ENCODE assay signal across 24 mouse cellular contexts in genomic region chr1:59945969-59946368, GRCm38 (mm10).
"Had no signal": no experiment of that assay in that cellular context is flagged by ENCODE, and none has a peak within 500 bp of the region (broad histone marks: within the 10 kb centered on the region; RNA-seq: fewer than 3 reads in every experiment).

No protein-coding gene starts in this region.

- H3K4me3 ChIP-seq: heart, adult 2 months; heart, embryonic 13.5 days; heart, embryonic 15.5 days; intestine, embryonic 15.5 days; limb, embryonic 13.5 days; limb, embryonic 15.5 days; liver, embryonic 12.5 days had no signal

- H3K27ac ChIP-seq: heart, adult 2 months; heart, embryonic 13.5 days; heart, embryonic 15.5 days; hindbrain, embryonic 14.5 days; intestine, embryonic 15.5 days; limb, embryonic 13.5 days; limb, embryonic 15.5 days; liver, embryonic 12.5 days; liver, embryonic 14.5 days had no signal

- ATAC-seq: hindbrain, embryonic 16.5 days; inflammation-experienced regulatory T-cells, adult 6 months; intestine, embryonic 15.5 days; intestine, postnatal 0 days; liver, embryonic 12.5 days had no signal

- DNase-seq: gastrocnemius, postnatal 14 days; gastrocnemius, postnatal 36 days; heart, adult 2 months; heart, postnatal 14 days; heart, postnatal 36 days; kidney, adult 18-20 months; kidney, adult 8-10 months; kidney, postnatal 10 days; kidney, postnatal 36 days; layer of hippocampus, adult 9-11 months; layer of hippocampus, postnatal 36 days; left cerebral cortex, postnatal 4 days had no signal

- H3K9me3 ChIP-seq: heart, embryonic 13.5 days; heart, embryonic 15.5 days; intestine, embryonic 15.5 days; limb, embryonic 13.5 days; limb, embryonic 15.5 days; liver, embryonic 12.5 days had no signal

- H3K27me3 ChIP-seq: heart, embryonic 13.5 days; heart, embryonic 15.5 days; intestine, embryonic 15.5 days; limb, embryonic 13.5 days; limb, embryonic 15.5 days; liver, embryonic 12.5 days had no signal

- H3K4me1 ChIP-seq: intestine, embryonic 15.5 days had no signal

- H3K4me2 ChIP-seq: heart, embryonic 11.5 days; heart, embryonic 13.5 days; heart, embryonic 15.5 days; hindbrain, embryonic 14.5 days; intestine, embryonic 15.5 days; limb, embryonic 13.5 days; limb, embryonic 15.5 days; liver, embryonic 12.5 days had no signal

- H3K36me3 ChIP-seq: intestine, embryonic 15.5 days had no signal

- H3K9ac ChIP-seq: heart, embryonic 13.5 days; heart, embryonic 15.5 days; hindbrain, embryonic 14.5 days; intestine, embryonic 15.5 days; limb, embryonic 13.5 days; limb, embryonic 15.5 days; liver, embryonic 12.5 days; liver, embryonic 14.5 days had no signal
